Mouse (Mus musculus) lung, embryonic 14.5 days (tissue): ENCODE measurements around the gene Smim20. TPM values are rescaled to one million over a fixed set of nuclear protein-coding genes. Genes with fewer than 3 reads are reported as not detected.

Source experiments
- ATAC-seq: fragments of 200-750 bp; cut with Nextera tagmentation; 2 replicates; pipeline ENCODE4 v1.8.0; 2017; ENCODE audit warnings: mild to moderate bottlenecking, moderate TSS enrichment, moderate library complexity; ENCODE audit not compliant: insufficient read depth
- DNase-seq: peaks from one replicate; pipeline ENCODE4 v3.0.0-alpha.2; 2015
- H3K27ac ChIP-seq: fragments of 300-500 bp; sonication (generic); 2 replicates; pipeline ENCODE4 v1.5.1; 2014; ENCODE audit warnings: low read depth, mild to moderate bottlenecking, moderate library complexity
- H3K27me3 ChIP-seq: fragments of 300-500 bp; sonication (generic); 2 replicates; pipeline ENCODE4 v1.6.1; 2014; ENCODE audit warnings: low read length, control low read depth; ENCODE audit not compliant: insufficient read depth
- H3K36me3 ChIP-seq: fragments of 300-500 bp; sonication (generic); 2 replicates; pipeline ENCODE4 v1.6.1; 2014; ENCODE audit warnings: control low read depth; ENCODE audit not compliant: insufficient read depth
- H3K4me1 ChIP-seq: fragments of 300-500 bp; sonication (generic); 2 replicates; pipeline ENCODE4 v1.6.1; 2014; ENCODE audit warnings: antibody characterized with exemption, control low read depth; ENCODE audit not compliant: insufficient read depth
- H3K4me2 ChIP-seq: fragments of 300-500 bp; sonication (generic); 2 replicates; pipeline ENCODE4 v1.6.1; 2014; ENCODE audit warnings: mild to moderate bottlenecking
- H3K4me3 ChIP-seq: fragments of 300-500 bp; sonication (generic); 2 replicates; pipeline ENCODE4 v1.5.1; 2014; ENCODE audit warnings: low read depth, low read length
- H3K9ac ChIP-seq: fragments of 300-500 bp; sonication (generic); 2 replicates; pipeline ENCODE4 v1.6.1; 2014
- H3K9me3 ChIP-seq: fragments of 300-500 bp; sonication (generic); 2 replicates; pipeline ENCODE4 v1.6.1; 2016; ENCODE audit warnings: low read depth, low read length, control low read depth
- CTCF ChIP-seq: IDR thresholded peaks from 2 replicates; pipeline ENCODE4 v1.5.1; 2016; ENCODE audit warnings: antibody characterized with exemption, low read depth
- WGBS: fragments of 180-500 bp; shearing (Covaris S2); extraction: QIAGEN DNeasy Blood & Tissue Kit; methylation state at CpG from one replicate; pipeline ENCODE4 v1.1.7; 2014; 5-methylcytosine and 5-hydroxymethylcytosine counted together
- polyA plus RNA-seq: library from polyadenylated mRNA; unstranded; fragments of >200 nt; fragmentation: Nextera tagmentation; extraction: Ambion mirVana; gene quantifications from 2 replicates; pipeline ENCODE4 v1.2.1, GENCODE M21; 2014

The Smim20 gene
- 93.7 and 98.3 TPM in 2 replicates for polyA plus RNA-seq

DNA sequence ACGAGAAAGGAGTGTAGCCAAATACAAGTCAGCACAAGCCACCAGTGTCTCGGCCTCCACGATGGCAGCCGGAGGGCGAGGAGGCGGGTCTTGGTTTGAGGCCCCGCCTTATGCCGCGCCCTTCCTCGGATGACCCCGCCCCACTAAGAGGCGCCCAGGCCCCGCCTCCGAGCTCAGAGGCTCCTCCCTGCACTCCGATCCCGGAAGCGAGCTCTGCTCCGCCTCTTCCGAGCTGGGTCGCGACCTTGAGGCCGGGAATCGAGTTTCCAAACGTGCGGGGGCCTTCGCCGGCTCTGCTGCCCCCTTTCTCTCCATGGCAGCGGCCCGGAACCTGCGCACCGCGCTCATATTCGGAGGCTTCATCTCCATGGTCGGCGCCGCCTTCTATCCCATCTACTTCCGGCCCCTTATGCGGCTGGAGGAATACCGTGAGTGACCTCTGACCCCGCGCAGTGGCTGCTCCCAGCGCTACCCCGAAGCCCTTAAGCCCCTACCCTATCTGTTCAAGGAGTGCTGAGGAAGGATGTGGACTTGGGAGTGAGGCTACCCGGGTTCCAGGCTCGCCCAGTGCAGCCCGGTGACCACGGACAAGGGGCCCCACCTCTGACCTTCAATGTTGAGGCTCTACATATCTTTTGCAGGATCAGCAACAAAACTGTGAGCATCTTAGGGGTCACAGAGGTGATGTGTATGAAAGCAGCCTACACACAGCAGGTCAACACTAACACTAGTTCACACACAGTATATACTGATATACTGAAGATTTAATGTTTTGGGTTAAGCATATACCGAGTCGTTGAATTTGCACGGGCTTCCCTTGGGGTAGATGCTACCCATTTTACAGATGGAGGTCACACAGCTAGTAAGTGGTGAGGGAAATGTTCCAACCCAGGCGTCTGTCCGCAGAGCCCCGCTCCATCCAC is at the start of gene Smim20:
TSS of gene Smim20 (plus strand) at position 153 of the 923 bp plus-strand sequence.
- Histone ChIP-seq H3K36me3 (no peaks in the 10 kb centered on the region), H3K27ac (peak within 1 kb of the TSS; percentile 42), H3K4me2 (peak within 1 kb of the TSS; percentile 86), H3K27me3 (no peaks in the 10 kb centered on the region), H3K4me1 (no peaks in the 10 kb centered on the region), H3K4me3 (peak within 1 kb of the TSS; percentile 53), H3K9me3 (no peaks in the 10 kb centered on the region), H3K9ac (peak within 1 kb of the TSS; percentile 49)
- TF ChIP-seq CTCF: no peak
- WGBS: 11% methylated on average over 53 of the region's 53 CpGs
- ATAC-seq: peak; percentile 90
- DNase-seq: peak; percentile 95

- Histone ChIP-seq H3K4me3 (no peak overlapping the region), H3K9ac (no peak overlapping the region), H3K27me3 (no peaks in the 10 kb centered on the region), H3K36me3 (no peaks in the 10 kb centered on the region), H3K27ac (no peak overlapping the region), H3K9me3 (no peaks in the 10 kb centered on the region), H3K4me2 (no peak overlapping the region), H3K4me1 (no peaks in the 10 kb centered on the region)
- DNase-seq: no peak
- no peak for ATAC-seq
- no peak for TF ChIP-seq CTCF
- 81% methylated on average over 13 of the region's 13 CpGs for WGBS
Observed at GRCm38 (mm10) chr5:53225434-53225833, 41.4 kb upstream of the Smim20 start.

DNA sequence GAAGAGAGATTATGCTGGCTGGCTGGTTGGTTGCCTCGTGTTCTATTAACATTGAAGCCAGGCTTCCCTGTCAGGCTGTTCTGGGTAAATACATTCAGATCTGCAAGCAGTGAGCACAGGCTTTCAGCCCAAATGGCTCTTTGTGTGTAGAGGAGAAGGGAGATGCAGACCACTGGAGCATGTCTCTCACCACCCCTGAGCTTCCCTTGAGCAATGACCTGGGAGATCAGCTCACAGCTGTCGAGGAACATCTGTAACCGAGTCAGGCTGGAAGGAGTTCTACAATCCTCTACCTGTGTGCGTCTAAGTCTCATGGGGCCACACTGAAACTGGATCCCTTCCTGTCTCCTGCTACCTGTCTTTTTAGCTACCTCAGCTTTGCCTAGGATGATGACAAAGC is 36.3 kb upstream of the Smim20 start:
- no peaks in the 10 kb centered on the region for H3K27me3 ChIP-seq
- H3K9ac ChIP-seq: no peak overlapping the region
- 59% methylated on average over 4 of the region's 4 CpGs for WGBS
- ATAC-seq (no peak), DNase-seq (no peak)
- H3K9me3 ChIP-seq: no peaks in the 10 kb centered on the region
- 0 out of 2 replicates have a peak, but pooled peaks cover 3% of the 10 kb centered on the region for H3K4me1 ChIP-seq
- no peak overlapping the region for H3K27ac ChIP-seq
- no peak overlapping the region for H3K4me3 ChIP-seq
- no peak for TF ChIP-seq CTCF
- H3K36me3 ChIP-seq: no peaks in the 10 kb centered on the region
- H3K4me2 ChIP-seq: no peak overlapping the region

DNA sequence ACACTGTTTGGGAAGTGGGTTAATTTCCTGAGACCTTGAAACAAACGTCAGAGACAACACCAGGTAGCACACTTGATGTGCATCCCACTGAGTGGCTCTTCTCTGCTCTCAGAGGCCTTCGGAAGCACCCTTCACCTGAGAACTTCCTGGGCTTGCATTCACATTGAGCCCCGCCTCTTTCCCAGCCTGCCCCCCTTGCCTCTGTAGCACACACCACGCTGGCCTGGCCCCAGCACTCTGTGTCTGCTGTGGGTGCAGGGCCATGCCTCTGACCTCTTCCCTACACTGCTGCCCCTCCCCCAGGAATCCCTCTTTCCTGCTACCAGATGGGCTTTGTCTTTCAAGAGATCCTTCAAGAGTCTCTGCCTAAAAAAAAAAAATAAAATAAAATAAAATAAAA is 31.3 kb upstream of the Smim20 start:
- H3K4me1 ChIP-seq: 0 out of 2 replicates have a peak, but pooled peaks cover 5% of the 10 kb centered on the region
- no peaks in the 10 kb centered on the region for H3K36me3 ChIP-seq
- H3K4me3 ChIP-seq: no peak overlapping the region
- no peaks in the 10 kb centered on the region for H3K27me3 ChIP-seq
- no peak overlapping the region for H3K9ac ChIP-seq
- DNase-seq (peak; percentile 64), ATAC-seq (peak; percentile 86; the same call in 1 of the 2 replicates)
- no peaks in the 10 kb centered on the region for H3K9me3 ChIP-seq
- no peak overlapping the region for H3K27ac ChIP-seq
- 6% methylated on average over 4 of the region's 4 CpGs for WGBS
- H3K4me2 ChIP-seq: no peak overlapping the region
- no peak for TF ChIP-seq CTCF

- Histone ChIP-seq H3K36me3 (no peaks in the 10 kb centered on the region), H3K9ac (no peak overlapping the region), H3K27me3 (no peaks in the 10 kb centered on the region), H3K4me3 (no peak overlapping the region), H3K9me3 (no peaks in the 10 kb centered on the region), H3K4me1 (0 out of 2 replicates have a peak, but pooled peaks cover 5% of the 10 kb centered on the region), H3K4me2 (no peak overlapping the region), H3K27ac (peak overlapping the region; percentile 7; the same call in 1 of the 2 replicates)
- WGBS: 6% methylated on average over 5 of the region's 5 CpGs
- TF ChIP-seq CTCF: no peak
- ATAC-seq: peak; percentile 42; the same call in 1 of the 2 replicates
- peak; percentile 35 for DNase-seq
Observed at GRCm38 (mm10) chr5:53236136-53236535, 30.7 kb upstream of the Smim20 start.

DNA sequence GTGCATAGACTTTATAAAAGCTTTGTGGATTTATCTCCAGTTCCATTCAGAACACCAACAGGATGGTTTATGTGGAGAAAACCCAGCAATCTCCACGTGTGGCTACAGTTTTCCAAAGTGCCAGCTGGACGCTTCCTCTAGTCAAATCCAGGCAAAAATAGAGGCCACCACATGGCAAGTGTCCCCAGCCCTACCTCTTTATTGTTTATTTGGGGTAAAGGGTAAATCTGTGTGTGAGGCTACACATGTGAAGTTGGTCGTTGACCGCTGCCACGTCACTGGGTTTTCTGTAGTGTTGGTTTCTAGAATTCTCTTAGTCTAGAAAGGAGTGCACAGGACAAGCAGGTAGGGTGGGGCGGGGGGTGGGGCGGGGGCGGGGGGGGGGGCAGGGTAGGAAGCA is 30.1 kb upstream of the Smim20 start:
- 59% methylated on average over 8 of the region's 8 CpGs for WGBS
- Histone ChIP-seq H3K27ac (no peak overlapping the region), H3K36me3 (no peaks in the 10 kb centered on the region), H3K9ac (no peak overlapping the region), H3K4me3 (no peak overlapping the region), H3K4me2 (no peak overlapping the region), H3K9me3 (no peaks in the 10 kb centered on the region), H3K4me1 (0 out of 2 replicates have a peak, but pooled peaks cover 5% of the 10 kb centered on the region), H3K27me3 (no peaks in the 10 kb centered on the region)
- no peak for DNase-seq
- ATAC-seq: no peak
- TF ChIP-seq CTCF: no peak

DNA sequence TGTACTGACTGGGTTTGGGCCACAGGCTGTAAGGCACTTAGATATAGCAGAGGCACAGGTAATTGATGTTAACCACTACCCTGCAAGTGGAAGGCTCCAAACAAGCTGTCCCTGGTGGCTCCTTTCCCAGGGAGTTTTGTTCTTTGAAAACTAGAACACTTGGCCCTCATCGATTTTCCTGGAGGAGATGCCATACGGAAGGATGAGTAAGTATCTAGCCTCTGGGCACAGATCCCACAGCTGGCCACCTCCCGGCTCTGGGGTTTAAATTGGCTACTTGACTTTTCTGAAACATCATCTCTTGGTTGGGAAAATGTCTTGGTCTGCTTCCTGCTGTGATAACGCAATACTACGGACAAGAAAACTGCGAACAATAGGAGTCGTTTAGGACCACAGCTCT is 28.1 kb upstream of the Smim20 start:
- TF ChIP-seq CTCF: no peak
- 84% methylated on average over 7 of the region's 7 CpGs for WGBS

More for the DNA sequence above, 28.1 kb upstream of the Smim20 start:
- ATAC-seq (no peak), DNase-seq (no peak)
- no peaks in the 10 kb centered on the region for H3K36me3 ChIP-seq
- 0 out of 2 replicates have a peak, but pooled peaks cover 5% of the 10 kb centered on the region for H3K4me1 ChIP-seq
- H3K9me3 ChIP-seq: no peaks in the 10 kb centered on the region
- no peak overlapping the region for H3K9ac ChIP-seq
- no peaks in the 10 kb centered on the region for H3K27me3 ChIP-seq
- H3K4me2 ChIP-seq: no peak overlapping the region
- H3K4me3 ChIP-seq: no peak overlapping the region
- H3K27ac ChIP-seq: no peak overlapping the region
